9 mouse cellular contexts compared by ENCODE assay signal in genomic region chr5:73854774-73855371, GRCm38 (mm10).
DNase-seq lines count a peak whose midpoint lies in the region; ATAC-seq and TF ChIP-seq lines count a peak whose summit lies in the region.
"Had no signal": no experiment of that assay in that cellular context is flagged by ENCODE, and none has a peak within 500 bp of the region (broad histone marks: within the 10 kb centered on the region; RNA-seq: fewer than 3 reads in every experiment).

No protein-coding gene starts in this region.

- no peak for TF ChIP-seq POLR2A in limb, embryonic 14.5 days (IDR thresholded peaks at IDR 0.05; ENCODE audit: borderline replicate concordance, extremely low read depth, insufficient read depth, insufficient read length)

- H3K27ac ChIP-seq in midbrain, embryonic 11.5 days (ENCODE audit: low read depth, low read length) = no peak overlapping the region
- H3K27ac ChIP-seq in midbrain, embryonic 15.5 days = no peak overlapping the region
- H3K27ac ChIP-seq in heart, embryonic 15.5 days = peak overlapping the region; percentile 43
- H3K27ac ChIP-seq in limb, embryonic 14.5 days (replicated peaks; ENCODE audit: low read depth, low read length) = peak overlapping the region; percentile 59
- H3K27ac ChIP-seq: midbrain, embryonic 13.5 days had no signal

- no peaks in the 10 kb centered on the region for H3K9me3 ChIP-seq in midbrain, embryonic 11.5 days (ENCODE audit: control insufficient read depth, low read length)
- H3K9me3 ChIP-seq in midbrain, embryonic 15.5 days = no peaks in the 10 kb centered on the region
- no peaks in the 10 kb centered on the region for H3K9me3 ChIP-seq in heart, embryonic 15.5 days (replicated peaks)
- H3K9me3 ChIP-seq in limb, embryonic 14.5 days (ENCODE audit: control insufficient read depth, low read length) = no peaks in the 10 kb centered on the region
- H3K9me3 ChIP-seq: midbrain, embryonic 13.5 days had no signal

- peak; percentile 13 for DNase-seq in cerebellum, adult 11 months
- DNase-seq in cerebellum, adult 9-11 months = no peak
- DNase-seq in midbrain, embryonic 11.5 days (ENCODE audit: low spot score, missing footprints) = peak; percentile 87
- peak; percentile 72 for DNase-seq in limb, embryonic 14.5 days (ENCODE audit: low spot score)
- no peak for DNase-seq in left cerebral cortex, postnatal 4 days
- DNase-seq in adrenal gland, adult (ENCODE audit: inconsistent age in 2 of 2, low spot score in 1 of 2) = no peak

- no peak for ATAC-seq in midbrain, embryonic 11.5 days (ENCODE audit: low FRiP score)
- no peak for ATAC-seq in midbrain, embryonic 15.5 days (replicated peaks)
- ATAC-seq in heart, embryonic 15.5 days (replicated peaks; ENCODE audit: insufficient number of reproducible peaks, insufficient read depth, low FRiP score, low read depth) = no peak
- peak; percentile 46; the same call in 1 of the 2 replicates for ATAC-seq in limb, embryonic 14.5 days (ENCODE audit: low FRiP score, low read depth)

- intact Hi-C loops in left cerebral cortex, postnatal 4 days (cut with DNase I) = loop anchor here (2.0 to 10.0 kb wide), 3 partner anchors 93 to 422 kb away; no protein-coding TSS in a partner anchor

- H3K4me2 ChIP-seq in midbrain, embryonic 11.5 days = no peak overlapping the region
- H3K4me2 ChIP-seq in midbrain, embryonic 15.5 days = no peak overlapping the region
- H3K4me2 ChIP-seq in heart, embryonic 15.5 days = peak overlapping the region; percentile 37; the same call in 1 of the 2 replicates
- 0 out of 2 replicates have a peak overlapping the region, but pooled peaks have one; percentile 7 for H3K4me2 ChIP-seq in limb, embryonic 14.5 days (replicated peaks; ENCODE audit: low read depth, low read length, severe bottlenecking)

- H3K4me1 ChIP-seq in midbrain, embryonic 11.5 days (ENCODE audit: control insufficient read depth, insufficient read depth, low read length) = no peaks in the 10 kb centered on the region
- H3K4me1 ChIP-seq in midbrain, embryonic 15.5 days = 0 out of 2 replicates have a peak, but pooled peaks cover 6% of the 10 kb centered on the region
- H3K4me1 ChIP-seq in heart, embryonic 15.5 days (replicated peaks) = peaks cover 14% of the 10 kb centered on the region
- peaks cover 13% of the 10 kb centered on the region for H3K4me1 ChIP-seq in limb, embryonic 14.5 days (ENCODE audit: control insufficient read depth, insufficient read depth, low read length)

- H3K36me3 ChIP-seq in midbrain, embryonic 11.5 days (ENCODE audit: control insufficient read depth, insufficient read depth, low read length) = no peaks in the 10 kb centered on the region
- no peaks in the 10 kb centered on the region for H3K36me3 ChIP-seq in midbrain, embryonic 15.5 days (replicated peaks)
- H3K36me3 ChIP-seq in heart, embryonic 15.5 days = no peaks in the 10 kb centered on the region
- no peaks in the 10 kb centered on the region for H3K36me3 ChIP-seq in limb, embryonic 14.5 days (ENCODE audit: control insufficient read depth, insufficient read depth, low read length)
- H3K36me3 ChIP-seq: midbrain, embryonic 13.5 days had no signal

- WGBS in midbrain, embryonic 11.5 days = 88% methylated on average over 18 of the region's 18 CpGs
- 74% methylated on average over 18 of the region's 18 CpGs for WGBS in midbrain, embryonic 15.5 days
- 61% methylated on average over 18 of the region's 18 CpGs for WGBS in heart, embryonic 15.5 days
- WGBS in limb, embryonic 14.5 days = 57% methylated on average over 18 of the region's 18 CpGs

- H3K4me3 ChIP-seq in midbrain, embryonic 11.5 days (ENCODE audit: low read depth, low read length) = no peak overlapping the region
- no peak overlapping the region for H3K4me3 ChIP-seq in midbrain, embryonic 15.5 days
- no peak overlapping the region for H3K4me3 ChIP-seq in heart, embryonic 15.5 days
- no peak overlapping the region for H3K4me3 ChIP-seq in limb, embryonic 14.5 days (replicated peaks; ENCODE audit: low read length)
- H3K4me3 ChIP-seq: midbrain, embryonic 13.5 days had no signal

- no peaks in the 10 kb centered on the region for H3K27me3 ChIP-seq in midbrain, embryonic 11.5 days (ENCODE audit: control insufficient read depth, insufficient read depth, low read length)
- H3K27me3 ChIP-seq in midbrain, embryonic 15.5 days (replicated peaks) = peaks cover 3% of the 10 kb centered on the region; the same call in 1 of the 2 replicates
- 0 out of 2 replicates have a peak, but pooled peaks cover 2% of the 10 kb centered on the region for H3K27me3 ChIP-seq in heart, embryonic 15.5 days
- H3K27me3 ChIP-seq in limb, embryonic 14.5 days (ENCODE audit: control insufficient read depth, insufficient read depth, low read length) = no peaks in the 10 kb centered on the region

- H3K9ac ChIP-seq in midbrain, embryonic 11.5 days (ENCODE audit: low read length) = no peak overlapping the region
- H3K9ac ChIP-seq in midbrain, embryonic 15.5 days = no peak overlapping the region
- no peak overlapping the region for H3K9ac ChIP-seq in heart, embryonic 15.5 days
- no peak overlapping the region for H3K9ac ChIP-seq in limb, embryonic 14.5 days (ENCODE audit: low read depth, low read length, severe bottlenecking)
- H3K9ac ChIP-seq: midbrain, embryonic 13.5 days had no signal

Comparison
In these comparisons a context has a peak if more than half of its experiments do, and no peak if none do; other contexts are left out.
1. DNase-seq: peak in cerebellum, adult 11 months (single experiment), midbrain, embryonic 11.5 days (single experiment) and limb, embryonic 14.5 days (single experiment); none in cerebellum, adult 9-11 months (single experiment), left cerebral cortex, postnatal 4 days (single experiment) and adrenal gland, adult (0 of 2).
2. H3K27ac ChIP-seq: peak in heart, embryonic 15.5 days (single experiment) and limb, embryonic 14.5 days (single experiment); none in midbrain, embryonic 11.5 days (single experiment) and midbrain, embryonic 15.5 days (single experiment).
3. H3K4me2 ChIP-seq: peak in heart, embryonic 15.5 days (single experiment) and limb, embryonic 14.5 days (single experiment); none in midbrain, embryonic 11.5 days (single experiment) and midbrain, embryonic 15.5 days (single experiment).